ENCODE assay signal across 8 mouse cellular contexts in the genomic region with DNA sequence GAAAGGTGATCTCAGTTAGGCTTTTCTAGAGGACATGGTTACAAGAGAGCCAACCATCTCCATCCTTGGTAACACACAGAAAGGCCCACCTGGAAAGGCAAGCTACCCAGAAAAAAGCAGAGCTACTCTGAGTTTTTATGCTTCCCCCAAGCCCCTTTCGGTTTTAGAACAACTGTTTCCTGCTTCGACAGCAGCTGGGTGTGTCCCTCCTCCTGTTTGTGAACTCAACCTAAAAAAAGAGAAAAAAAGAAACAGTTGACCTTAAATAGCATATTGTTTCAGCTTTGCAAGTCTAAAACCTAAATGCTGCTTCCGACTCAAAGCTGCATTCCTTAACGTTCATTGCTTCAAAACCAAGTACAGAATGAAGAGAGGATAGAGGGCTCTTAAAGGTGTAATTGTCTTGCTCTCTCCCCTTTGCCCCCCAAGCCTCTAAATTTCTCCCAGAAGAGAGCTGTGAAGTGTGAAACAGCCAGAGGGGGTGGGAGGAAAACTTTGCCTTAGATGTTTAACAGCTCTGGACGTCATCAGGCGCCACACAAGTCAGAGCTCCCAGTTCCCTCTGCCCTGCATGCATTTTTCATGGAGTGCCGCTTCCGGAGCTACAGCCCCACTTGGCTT. TPM values are rescaled to one million over a fixed set of nuclear protein-coding genes. Genes with fewer than 3 reads are reported as not detected.
DNase-seq lines count a peak whose midpoint lies in the region; ATAC-seq and TF ChIP-seq lines count a peak whose summit lies in the region.

No protein-coding gene starts in this region.

- H3K9ac ChIP-seq in heart, embryonic 12.5 days, result 0 out of 2 replicates have a peak overlapping the region, but pooled peaks have one; percentile 2
- H3K9ac ChIP-seq in midbrain, postnatal 0 days (replicated peaks; ENCODE audit: low read length, poor library complexity, severe bottlenecking), result no peak overlapping the region

- H3K27ac ChIP-seq in testis, adult 2 months (ENCODE audit: control insufficient read depth, insufficient read depth, low read depth, low read length), result peak overlapping the region; percentile 66; the same call in 1 of the 2 replicates
- no peak overlapping the region for H3K27ac ChIP-seq in heart, embryonic 12.5 days (ENCODE audit: poor library complexity, severe bottlenecking)
- H3K27ac ChIP-seq in midbrain, postnatal 0 days (ENCODE audit: low read depth, low read length), result no peak overlapping the region; the same call in 1 of the 2 replicates

- TF ChIP-seq POLR2A in testis, adult 2 months (IDR thresholded peaks at IDR 0.05; ENCODE audit: control insufficient read depth, low read depth, low read length), result no peak

- no peaks in the 10 kb centered on the region for H3K27me3 ChIP-seq in testis, adult 2 months (ENCODE audit: control insufficient read depth, insufficient read depth, low read length)
- H3K27me3 ChIP-seq in heart, embryonic 12.5 days (replicated peaks), result no peaks in the 10 kb centered on the region
- no peaks in the 10 kb centered on the region for H3K27me3 ChIP-seq in midbrain, postnatal 0 days (ENCODE audit: insufficient read depth, low read length)

- H3K4me3 ChIP-seq in testis, adult 2 months (ENCODE audit: control insufficient read depth, low read depth, low read length), result no peak overlapping the region
- no peak overlapping the region for H3K4me3 ChIP-seq in heart, embryonic 12.5 days
- no peak overlapping the region for H3K4me3 ChIP-seq in midbrain, postnatal 0 days (ENCODE audit: low read depth, low read length)

- H3K36me3 ChIP-seq in testis, adult 2 months (ENCODE audit: control insufficient read depth, insufficient read depth, low read length), result no peaks in the 10 kb centered on the region
- no peaks in the 10 kb centered on the region for H3K36me3 ChIP-seq in heart, embryonic 12.5 days
- no peaks in the 10 kb centered on the region for H3K36me3 ChIP-seq in midbrain, postnatal 0 days (ENCODE audit: insufficient read depth, low read length)

- 32% methylated on average over 8 of the region's 8 CpGs for WGBS in heart, embryonic 12.5 days
- 52% methylated on average over 8 of the region's 8 CpGs for WGBS in midbrain, postnatal 0 days

- peak overlapping the region; percentile 31; the same call in 1 of the 2 replicates for H3K4me2 ChIP-seq in heart, embryonic 12.5 days
- H3K4me2 ChIP-seq in midbrain, postnatal 0 days (ENCODE audit: low read depth, low read length, poor library complexity, severe bottlenecking), result no peak overlapping the region

- no peak for DNase-seq in testis, postnatal 14 days (ENCODE audit: low spot score)
- DNase-seq in kidney, postnatal 4 days, result peak; percentile 37 to 63
- DNase-seq in mesoderm, embryonic 11.5 days (ENCODE audit: low read depth, low spot score), result peak; percentile 9
- DNase-seq in midbrain, postnatal 0 days (ENCODE audit: low spot score), result no peak
- DNase-seq in left cerebral cortex, adult 11 months (ENCODE audit: low spot score), result no peak
- DNase-seq in left cerebral cortex, adult 8-10 months (ENCODE audit: low spot score in 2 of 2), result no peak

- no peaks in the 10 kb centered on the region; the same call in 1 of the 2 replicates for H3K4me1 ChIP-seq in testis, adult 2 months (ENCODE audit: control insufficient read depth, insufficient read depth, low read length)
- peaks cover 18% of the 10 kb centered on the region; the same call in 1 of the 2 replicates for H3K4me1 ChIP-seq in heart, embryonic 12.5 days (replicated peaks)
- no peaks in the 10 kb centered on the region for H3K4me1 ChIP-seq in midbrain, postnatal 0 days (ENCODE audit: insufficient read depth, low read length)

- no peak for ATAC-seq in heart, embryonic 12.5 days (ENCODE audit: insufficient number of reproducible peaks, low FRiP score)
- ATAC-seq in midbrain, postnatal 0 days (ENCODE audit: low FRiP score), result no peak

- no peak for TF ChIP-seq CTCF in testis, adult 2 months (IDR thresholded peaks at IDR 0.05; ENCODE audit: control insufficient read depth, insufficient read depth, insufficient replicate concordance, low read depth, low read length)
- TF ChIP-seq CTCF in midbrain, postnatal 0 days (IDR thresholded peaks at IDR 0.05), result no peak

- H3K9me3 ChIP-seq in heart, embryonic 12.5 days (replicated peaks), result peaks cover 3% of the 10 kb centered on the region; the same call in 1 of the 2 replicates
- H3K9me3 ChIP-seq in midbrain, postnatal 0 days (ENCODE audit: low read length), result no peaks in the 10 kb centered on the region

RNA-seq across cellular contexts. Expression of a gene that starts 11.2 kb away (rescaled TPM):
- 5.5 and 6.7 TPM in 2 replicates for polyA plus RNA-seq in testis, adult 2 months (2012; rRNA removed)
- 46.0 and 51.2 TPM in 2 replicates for polyA plus RNA-seq in heart, embryonic 12.5 days (2016; fragmentation: Nextera tagmentation; extraction: Ambion mirVana)
- 40.2 and 58.7 TPM in 2 replicates for total RNA-seq in midbrain, postnatal 0 days (2014; rRNA removed)
- polyA plus RNA-seq in midbrain, postnatal 0 days (2015; fragmentation: Nextera tagmentation; extraction: Ambion mirVana), result 30.2 and 33.4 TPM in 2 replicates
- 10 to 100 TPM; 26.7 to 32.3 (median 29.8) TPM for total RNA-seq in left cerebral cortex, adult 8-10 months (2022)

RNA-seq across cellular contexts. Expression of a gene that starts 26.6 kb away (rescaled TPM):
- polyA plus RNA-seq in testis, adult 2 months (2012; rRNA removed), result 0.07 and 0.11 TPM in 2 replicates
- polyA plus RNA-seq in heart, embryonic 12.5 days (2016; fragmentation: Nextera tagmentation; extraction: Ambion mirVana), result 2.2 and 2.4 TPM in 2 replicates
- 9.1 and 40.7 TPM in 2 replicates for total RNA-seq in midbrain, postnatal 0 days (2014; rRNA removed)
- 1.2 and 2.4 TPM in 2 replicates for polyA plus RNA-seq in midbrain, postnatal 0 days (2015; fragmentation: Nextera tagmentation; extraction: Ambion mirVana)
- 1 to 10 TPM; 2.3 to 4.0 (median 2.7) TPM for total RNA-seq in left cerebral cortex, adult 8-10 months (2022)

RNA-seq across cellular contexts. Expression of a gene that starts 40.3 kb away (rescaled TPM):
- 3.0 and 3.7 TPM in 2 replicates for polyA plus RNA-seq in testis, adult 2 months (2012; rRNA removed)
- polyA plus RNA-seq in heart, embryonic 12.5 days (2016; fragmentation: Nextera tagmentation; extraction: Ambion mirVana), result 38.4 and 38.7 TPM in 2 replicates
- total RNA-seq in midbrain, postnatal 0 days (2014; rRNA removed), result 0.44 and 0.80 TPM in 2 replicates
- polyA plus RNA-seq in midbrain, postnatal 0 days (2015; fragmentation: Nextera tagmentation; extraction: Ambion mirVana), result 2.8 and 3.3 TPM in 2 replicates
- total RNA-seq in left cerebral cortex, adult 8-10 months (2022), result under 1 TPM; 0.37 to 0.82 (median 0.44) TPM

Comparison
In these comparisons a context has a peak if more than half of its experiments do, and no peak if none do; other contexts are left out.
1. DNase-seq: peak in kidney, postnatal 4 days (2 of 2) and mesoderm, embryonic 11.5 days (single experiment); none in testis, postnatal 14 days (single experiment), midbrain, postnatal 0 days (single experiment), left cerebral cortex, adult 11 months (single experiment) and left cerebral cortex, adult 8-10 months (0 of 2).